Mouse (Mus musculus) lung, postnatal 0 days (tissue): Measurements from ENCODE around the gene P2rx2.

Experiments
- CTCF ChIP-seq: IDR thresholded peaks from 2 replicates; pipeline ENCODE4 v1.5.1; 2016; ENCODE audit warnings: antibody characterized with exemption, mild to moderate bottlenecking
- EP300 ChIP-seq: IDR thresholded peaks from 2 replicates; pipeline ENCODE4 v1.6.1; 2016; ENCODE audit warnings: antibody characterized with exemption, mild to moderate bottlenecking, control low read depth

- TF ChIP-seq EP300 (no peak), CTCF (no peak)
Measured at GRCm38 (mm10) chr5:110387332-110387731, 44.3 kb upstream of the P2rx2 start.
